Mouse (Mus musculus) cerebellum, postnatal 36 days (tissue): ENCODE measurements around the gene Lamc2.
"Not testable (repeated sequence)": the region's sequence is repeated elsewhere in the genome, so short reads cannot be mapped to it uniquely, and the experiment has no call there.

Source experiments
- DNase-seq, 2 experiments: peaks; one replicate each; pipeline ENCODE4 v3.0.0; 2021 to 2022; ENCODE audit warnings: mixed read lengths in 2 of 2

Lamc2 gene

DNA sequence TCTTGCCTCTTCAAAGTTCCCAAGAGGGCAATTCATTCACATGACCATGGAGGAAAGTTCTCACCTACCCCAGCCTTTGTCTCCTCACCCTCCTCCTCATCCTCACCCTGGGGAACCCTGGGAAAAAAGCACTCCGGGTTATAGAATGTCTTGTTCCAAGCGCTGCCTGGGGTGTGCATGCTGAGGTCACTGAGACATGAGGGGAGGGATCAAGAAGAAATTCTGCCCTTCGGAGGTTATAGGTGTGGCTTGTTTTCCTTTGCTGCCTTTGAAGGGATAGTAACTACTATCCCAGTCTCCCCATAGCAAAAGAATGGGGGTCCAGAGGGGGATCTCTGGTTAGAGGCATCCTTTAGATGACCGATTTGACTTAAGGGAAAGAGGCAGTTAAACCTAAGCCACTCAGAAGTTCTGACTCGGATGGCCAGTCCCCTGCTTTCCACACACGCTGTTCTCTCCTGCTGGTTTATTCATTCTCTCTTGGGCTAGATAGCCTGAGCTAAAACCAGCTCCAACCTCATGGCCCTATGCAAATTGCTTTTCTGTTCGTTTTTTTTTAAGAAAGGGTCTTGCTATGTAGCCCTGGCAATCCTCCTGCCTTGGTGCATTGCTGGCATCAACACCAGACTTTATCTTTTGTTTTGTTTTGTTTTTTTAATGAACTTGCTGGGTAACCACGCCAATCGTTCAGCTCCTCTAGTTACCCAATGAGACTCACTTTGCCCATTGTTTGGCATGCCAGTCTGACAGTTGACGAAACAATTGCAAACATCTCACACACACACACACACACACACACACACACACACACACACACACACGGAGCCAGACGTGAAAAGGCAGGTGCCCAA is 91.8 kb downstream of the Lamc2 start:
- no peak for DNase-seq

DNA sequence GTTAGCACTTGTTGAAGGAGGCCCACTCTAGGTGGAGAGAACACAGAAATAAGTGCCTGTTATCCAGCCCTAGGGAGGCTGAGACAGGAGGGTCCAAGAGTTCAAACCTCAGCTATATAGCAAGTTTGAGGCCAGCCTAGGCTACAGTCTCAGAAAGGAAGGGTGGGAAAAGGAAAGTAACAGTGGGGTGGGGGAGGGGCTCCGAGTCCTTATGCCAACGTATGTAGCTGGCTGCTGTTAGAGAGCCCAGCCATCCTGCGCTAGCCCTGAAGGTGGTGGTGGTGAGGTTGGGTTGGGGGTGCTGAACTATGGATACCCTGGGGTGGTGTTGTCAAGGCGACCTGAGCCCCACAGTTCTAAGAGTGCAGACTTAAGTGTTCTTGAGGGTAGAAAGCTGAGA is 92.7 kb downstream of the Lamc2 start:
- no peak for DNase-seq

DNA sequence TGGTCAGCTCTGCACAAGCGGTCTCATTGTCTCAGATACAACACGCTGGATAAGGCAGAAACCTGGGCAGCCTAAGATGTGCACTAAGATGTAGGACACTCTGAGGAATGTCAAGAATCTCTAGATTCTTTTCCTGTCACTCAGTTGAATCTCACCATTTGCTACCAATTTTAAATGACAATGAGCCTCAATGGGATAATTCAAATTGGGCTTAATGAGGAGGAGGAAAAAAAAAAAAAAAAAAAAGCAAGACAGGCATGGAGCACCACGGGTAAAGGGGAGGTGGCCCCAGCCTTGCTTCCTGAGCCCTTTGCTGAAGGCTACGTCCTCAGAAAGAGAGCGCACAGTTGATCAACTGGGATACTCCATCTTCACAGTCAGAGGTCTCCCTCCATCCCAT is 93.1 kb downstream of the Lamc2 start:
- DNase-seq = no peak

DNA sequence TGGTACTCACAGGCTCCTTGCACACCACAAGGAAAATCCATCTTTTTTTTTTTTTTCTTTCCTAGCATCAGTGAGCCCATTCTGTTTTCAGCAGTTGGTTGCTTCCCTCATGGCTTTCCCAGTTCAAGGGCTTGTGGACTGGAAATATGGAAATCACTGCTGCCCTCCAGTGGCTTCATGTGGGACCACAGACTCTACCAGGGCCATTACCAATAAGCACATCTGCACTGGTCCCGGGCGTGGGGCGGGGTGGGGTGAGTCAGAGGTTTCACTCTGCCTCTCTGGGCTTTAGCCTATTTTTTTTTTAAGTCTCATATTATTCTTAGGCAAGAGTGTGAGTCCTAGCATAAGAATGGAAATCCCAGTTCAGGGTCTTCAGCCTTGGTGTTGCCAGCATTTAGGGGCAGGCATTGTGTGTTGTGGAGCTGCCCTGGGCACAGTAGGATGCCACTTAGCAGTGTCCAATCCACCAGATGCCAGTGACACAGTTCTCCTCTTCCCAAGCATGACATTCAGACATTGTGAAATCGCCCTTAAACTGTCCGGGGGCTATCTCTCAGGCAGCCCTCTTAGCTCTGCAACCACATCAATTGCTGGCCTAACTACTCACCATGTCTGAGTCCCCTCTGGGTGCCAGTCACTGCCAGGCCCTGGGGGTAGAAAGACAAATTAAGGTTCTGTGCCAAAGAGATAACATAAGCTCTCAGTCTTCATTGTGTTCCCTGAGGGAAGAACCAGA is 93.8 kb downstream of the Lamc2 start:
- DNase-seq = peak; percentile 74 to 80

DNA sequence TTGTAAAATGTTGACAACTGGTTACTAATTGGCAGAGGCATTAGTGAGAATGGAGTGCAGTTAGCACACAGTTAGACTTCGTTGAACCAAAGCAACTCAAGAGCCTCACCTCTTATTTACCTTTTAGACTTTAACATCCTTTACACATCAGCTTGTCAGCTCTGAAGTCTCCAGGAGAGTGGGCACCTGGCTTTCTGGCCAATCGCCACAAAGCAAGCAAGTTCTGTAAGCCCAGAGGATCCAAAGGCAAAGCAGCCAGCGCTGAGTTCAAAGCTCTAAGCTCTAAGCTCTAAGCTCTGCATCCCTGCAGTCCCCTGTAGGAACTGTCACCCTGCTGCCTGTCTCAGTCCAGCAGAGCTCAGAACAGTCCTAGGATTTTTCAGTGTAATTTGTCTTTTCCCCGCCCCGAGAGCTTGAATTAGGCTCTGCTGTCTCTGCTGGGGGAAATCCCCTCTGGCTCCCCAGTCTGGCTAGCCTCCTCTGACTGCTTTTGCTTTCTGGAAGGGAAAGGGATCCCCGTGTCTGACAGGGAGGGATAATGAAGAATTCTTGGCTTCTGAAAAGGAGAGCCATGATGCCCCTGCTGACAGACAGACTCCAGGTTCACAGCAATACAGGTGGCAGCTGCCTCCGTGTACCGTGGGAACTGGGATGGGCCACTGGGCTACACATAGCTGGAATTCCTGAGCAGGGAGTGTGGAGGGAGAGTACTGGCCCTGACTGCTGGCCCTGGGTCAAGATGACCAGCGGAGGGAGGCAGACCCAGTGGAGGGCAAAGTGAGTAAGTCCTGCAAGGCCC is 94.6 kb downstream of the Lamc2 start:
- DNase-seq = peak; percentile 34 to 37

DNA sequence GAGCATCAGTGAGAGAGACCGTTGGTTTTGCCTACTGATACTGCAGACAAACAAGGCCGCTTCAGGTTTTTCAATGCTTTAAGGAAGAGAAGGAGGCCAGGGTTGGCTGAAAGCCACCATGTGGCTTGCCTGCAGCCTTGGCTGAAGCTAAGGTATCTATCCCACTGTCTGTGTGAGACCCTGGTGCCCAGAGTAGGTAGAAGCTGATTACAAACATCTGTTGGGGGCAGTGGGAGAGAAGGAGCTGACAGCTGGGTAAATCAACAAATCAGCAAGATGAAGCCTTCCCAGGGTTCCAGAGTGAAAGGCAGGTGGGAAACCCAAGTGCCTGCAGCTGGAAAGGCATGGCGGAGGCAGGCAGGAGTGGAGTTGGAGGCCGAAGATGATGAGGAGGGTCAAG is 95.4 kb downstream of the Lamc2 start:
- DNase-seq = no peak

DNA sequence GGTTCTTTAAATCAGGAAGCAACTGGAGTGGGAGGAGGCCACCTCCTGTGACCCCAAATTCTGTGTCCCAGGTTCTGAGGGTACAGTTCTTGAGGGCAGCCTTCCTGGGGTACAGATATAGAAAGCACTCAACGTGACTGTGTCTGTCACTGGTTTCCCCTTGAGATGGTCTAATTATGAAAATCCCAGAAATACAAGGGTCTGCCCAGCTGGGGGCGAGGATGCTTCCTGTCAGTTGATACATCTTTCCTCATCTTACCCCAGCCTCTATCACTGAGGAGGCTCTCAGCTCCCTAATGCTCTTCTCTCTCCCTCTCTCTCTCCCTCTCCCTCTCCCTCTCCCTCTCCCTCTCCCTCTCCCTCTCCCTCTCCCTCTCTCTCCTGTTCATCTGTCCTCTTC is 96.2 kb downstream of the Lamc2 start:
- no peak for DNase-seq

DNA sequence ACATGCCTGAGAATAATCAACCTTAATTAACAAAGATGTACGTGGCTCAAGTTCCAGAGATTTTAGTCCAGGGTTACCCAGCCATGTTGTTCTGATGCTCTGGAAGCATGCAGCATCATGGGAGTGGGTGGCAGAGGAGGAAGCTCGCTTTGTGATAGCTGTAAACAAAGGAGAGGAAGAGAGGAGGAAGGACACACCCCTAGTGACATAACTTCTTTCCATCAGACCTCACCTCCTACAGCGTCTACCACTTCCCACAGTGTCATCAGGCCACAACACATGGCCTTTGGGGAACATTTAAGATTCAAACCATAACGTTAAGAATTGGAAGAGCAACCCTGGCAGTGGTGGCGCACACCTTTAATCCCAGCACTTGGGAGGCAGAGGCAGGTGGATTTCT is 98.5 kb downstream of the Lamc2 start:
- no peak for DNase-seq

DNA sequence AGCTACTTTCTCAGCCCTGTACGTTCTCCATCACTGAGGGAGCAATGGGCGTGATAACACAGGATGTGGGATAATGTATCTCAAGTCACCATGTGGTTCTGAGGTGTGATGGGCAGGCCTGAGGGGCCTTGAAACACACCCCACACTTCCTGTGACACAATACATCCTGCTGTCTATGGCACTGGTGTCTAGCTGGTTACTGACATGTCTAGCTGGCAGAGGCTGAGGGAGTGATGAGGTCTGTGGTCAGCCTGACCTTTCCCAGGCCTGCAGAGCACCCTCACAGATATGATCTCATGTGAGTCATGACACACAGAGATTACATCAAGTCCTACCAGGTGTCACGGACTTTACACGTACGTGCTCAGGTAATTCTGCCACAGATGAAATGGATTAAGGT is 101.0 kb downstream of the Lamc2 start:
- no peak for DNase-seq

DNA sequence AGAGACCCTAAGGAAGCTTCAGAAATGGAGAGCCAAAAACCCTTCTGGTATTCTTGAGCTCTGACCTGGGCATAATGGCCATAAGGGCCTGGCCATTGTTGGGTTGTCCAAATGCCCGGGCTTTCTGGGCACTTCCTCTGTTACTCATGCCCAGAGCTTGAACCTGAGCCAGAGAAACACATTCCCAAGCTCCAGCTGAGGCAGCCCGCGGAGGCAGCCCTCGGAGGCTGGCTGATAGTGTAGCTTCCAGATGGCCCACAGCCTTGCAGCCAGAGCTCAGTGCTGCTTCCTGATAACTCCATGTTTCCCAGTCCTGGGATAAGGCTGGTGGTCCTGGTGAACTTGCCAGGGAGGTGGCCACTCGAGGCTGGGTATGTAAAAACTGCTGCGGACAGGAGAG is 102.1 kb downstream of the Lamc2 start:
- peak; percentile 74 to 78 for DNase-seq

DNA sequence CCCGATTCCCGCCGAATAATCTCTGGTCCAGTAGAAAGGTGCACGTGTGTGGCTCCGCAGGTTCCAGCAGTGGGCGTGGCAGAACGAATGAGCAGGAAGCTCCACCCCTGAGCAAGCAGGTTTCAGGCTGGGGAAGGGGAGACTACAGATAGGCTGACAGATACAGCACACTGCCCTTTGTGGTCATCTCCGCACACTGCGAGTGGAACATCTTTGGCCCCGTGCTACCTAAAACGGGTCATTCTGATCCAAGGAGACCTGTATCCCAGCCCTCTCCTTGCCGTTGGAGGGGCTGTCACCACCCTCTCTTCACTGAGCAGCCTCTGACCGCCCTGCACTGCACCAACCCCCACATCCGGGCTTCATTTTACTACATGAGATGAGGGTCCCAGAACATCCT is 103.0 kb downstream of the Lamc2 start:
- not testable (repeated sequence) for DNase-seq

DNA sequence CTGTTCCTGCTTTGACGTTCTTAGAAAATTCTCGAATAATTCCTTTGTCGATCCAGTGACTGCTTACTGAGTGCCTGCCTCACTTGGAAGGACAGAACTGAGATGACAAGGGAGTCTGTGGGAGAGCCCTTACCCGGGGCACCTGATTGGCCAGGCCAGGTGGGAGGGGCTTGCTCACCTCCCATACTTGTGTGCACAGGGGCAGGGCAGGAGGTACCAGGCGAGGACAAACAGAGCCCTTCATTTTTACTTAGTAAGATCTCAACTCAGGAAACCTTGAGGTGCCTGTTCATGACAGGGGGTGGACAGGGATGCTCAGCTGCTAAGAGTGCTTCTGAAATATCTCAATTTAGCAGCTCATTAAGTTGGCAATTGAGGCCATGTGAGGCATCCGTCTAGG is 110.3 kb downstream of the Lamc2 start:
- DNase-seq = no peak

DNA sequence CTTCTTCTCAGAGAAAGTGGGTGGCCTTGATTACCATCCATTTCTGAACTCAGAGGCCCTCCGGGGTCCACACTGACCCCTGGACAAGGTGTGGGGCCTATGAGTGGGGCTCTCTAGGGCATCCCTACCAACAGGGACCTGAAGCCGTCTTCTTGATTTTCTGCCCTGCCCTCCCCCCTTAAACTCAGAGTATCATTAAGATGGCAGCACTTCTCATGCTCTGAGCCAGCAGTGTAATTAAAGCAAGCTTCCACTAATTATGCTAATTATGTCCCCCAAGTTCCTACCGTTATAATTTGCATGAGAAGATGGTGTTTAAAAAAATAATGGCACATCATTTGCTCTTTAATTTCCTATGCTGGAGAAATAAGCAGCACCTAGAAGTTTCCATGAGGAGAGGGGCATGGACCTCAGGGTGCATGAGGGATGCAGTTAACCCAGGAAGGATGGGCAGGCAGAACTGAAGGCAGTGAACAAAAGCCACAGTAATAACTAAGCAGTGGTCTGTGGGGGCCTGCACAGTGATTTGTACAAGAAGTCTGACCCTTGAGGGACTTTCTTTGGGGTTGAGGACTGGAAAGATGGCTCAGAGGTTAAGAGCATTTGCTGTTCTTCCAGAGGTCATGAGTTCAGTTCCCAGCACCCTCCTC is 111.0 kb downstream of the Lamc2 start:
- no peak for DNase-seq

DNA sequence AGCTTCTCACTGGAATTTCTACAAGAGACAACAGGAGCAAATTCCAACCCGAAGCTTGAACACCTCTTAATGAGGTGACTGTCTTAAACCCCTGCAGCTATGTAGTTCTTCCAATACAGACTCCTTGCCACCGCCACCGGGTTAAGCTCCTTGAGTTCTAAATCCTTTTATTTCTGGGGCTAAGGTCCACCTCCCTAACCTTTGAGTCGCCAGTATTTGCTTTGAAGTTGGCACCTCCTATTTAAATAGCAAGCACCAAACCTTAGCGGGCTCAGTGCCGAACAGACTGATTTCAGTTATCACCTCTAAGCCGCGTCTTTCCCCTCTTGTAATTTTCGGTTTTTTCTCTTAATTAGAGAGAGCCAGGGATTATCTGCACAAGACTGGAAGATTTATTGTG is 112.8 kb downstream of the Lamc2 start:
- DNase-seq = no peak
